In the genomic region with DNA sequence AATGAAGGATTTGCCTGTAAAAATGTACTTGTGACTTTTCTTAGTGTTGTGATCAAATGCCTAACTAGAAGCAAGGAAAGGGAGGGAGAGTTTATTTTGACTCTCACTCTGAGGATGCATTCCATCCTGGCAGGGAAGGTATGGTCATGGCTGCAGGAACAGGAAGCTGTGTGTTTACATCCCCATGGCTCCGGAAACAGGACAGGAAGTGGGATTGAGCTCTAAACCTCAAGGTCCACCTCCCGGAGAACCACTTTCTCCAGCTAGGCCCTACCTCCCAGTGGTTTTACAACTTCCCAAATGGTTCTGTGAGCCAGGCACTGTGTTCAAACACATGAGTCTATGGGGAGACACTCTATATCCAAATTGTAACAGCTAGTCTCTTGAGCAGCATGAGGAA, we compare ENCODE assay signal across 23 mouse cellular contexts. TPM values are rescaled to one million over a fixed set of nuclear protein-coding genes. Genes with fewer than 3 reads are reported as not detected.
DNase-seq lines count a peak whose midpoint lies in the region; ATAC-seq and TF ChIP-seq lines count a peak whose summit lies in the region.
"Had no signal": no experiment of that assay in that cellular context is flagged by ENCODE, and none has a peak within 500 bp of the region (broad histone marks: within the 10 kb centered on the region; RNA-seq: fewer than 3 reads in every experiment).

No protein-coding gene starts in this region.

- ATAC-seq in stomach, postnatal 0 days (ENCODE audit: low FRiP score, low TSS enrichment) = no peak
- ATAC-seq: forebrain, embryonic 14.5 days; inflammation-experienced regulatory T-cells, adult 6 months; intestine, postnatal 0 days; Patski had no signal

- H3K4me3 ChIP-seq in stomach, postnatal 0 days (ENCODE audit: low read depth, low read length) = no peak overlapping the region
- H3K4me3 ChIP-seq: embryonic facial prominence, embryonic 13.5 days; hindbrain, embryonic 10.5 days; hindbrain, embryonic 15.5 days had no signal

- no peak for TF ChIP-seq CTCF in stomach, postnatal 0 days (IDR thresholded peaks at IDR 0.05; ENCODE audit: low read depth)

- no peak overlapping the region for H3K9ac ChIP-seq in stomach, postnatal 0 days (ENCODE audit: low read length)
- H3K9ac ChIP-seq: embryonic facial prominence, embryonic 13.5 days; hindbrain, embryonic 15.5 days had no signal

- peak; percentile 83 for DNase-seq in heart, adult 11 months
- DNase-seq in heart, adult 18-20 months = no peak
- peak; percentile 54 for DNase-seq in R1 (ENCODE audit: low read depth, low spot score)
- DNase-seq in induced T-regulatory cell, adult 2 months (ENCODE audit: low read depth) = peak; percentile 37
- DNase-seq in stomach, postnatal 0 days (ENCODE audit: low spot score) = peak; percentile 9
- no peak for DNase-seq in layer of hippocampus, adult 8-10 months (ENCODE audit: low spot score in 2 of 2)
- DNase-seq in kidney, adult 18-20 months = no peak
- DNase-seq: adrenal gland, postnatal 10 days; B cell, adult 2 months; cerebellum, adult 11 months; cerebellum, adult 8-10 months; cerebellum, postnatal 36 days; gastrocnemius, postnatal 14 days; kidney, adult 9 months had no signal

- peaks cover 3% of the 10 kb centered on the region; the same call in 1 of the 2 replicates for H3K36me3 ChIP-seq in stomach, postnatal 0 days (ENCODE audit: control insufficient read depth, insufficient read depth, low read length)
- H3K36me3 ChIP-seq: hindbrain, embryonic 15.5 days had no signal

- TF ChIP-seq EP300 in stomach, postnatal 0 days (optimal IDR thresholded peaks at IDR 0.05) = no peak

- H3K9me3 ChIP-seq in stomach, postnatal 0 days (ENCODE audit: control insufficient read depth, low read length) = no peaks in the 10 kb centered on the region
- H3K9me3 ChIP-seq: embryonic facial prominence, embryonic 13.5 days; hindbrain, embryonic 10.5 days; hindbrain, embryonic 15.5 days had no signal

- H3K27me3 ChIP-seq in stomach, postnatal 0 days (ENCODE audit: control insufficient read depth, insufficient read depth, low read length) = no peaks in the 10 kb centered on the region
- H3K27me3 ChIP-seq: CH12.LX; embryonic facial prominence, embryonic 13.5 days; hindbrain, embryonic 15.5 days; Patski had no signal

- H3K4me1 ChIP-seq in stomach, postnatal 0 days (replicated peaks; ENCODE audit: control insufficient read depth, insufficient read depth) = peaks cover 2% of the 10 kb centered on the region; the same call in 1 of the 2 replicates
- H3K4me1 ChIP-seq: embryonic facial prominence, embryonic 13.5 days; hindbrain, embryonic 10.5 days had no signal

- H3K27ac ChIP-seq in stomach, postnatal 0 days (replicated peaks) = no peak overlapping the region
- H3K27ac ChIP-seq: embryonic facial prominence, embryonic 13.5 days; hindbrain, embryonic 10.5 days; hindbrain, embryonic 15.5 days had no signal

- H3K4me2 ChIP-seq in stomach, postnatal 0 days (replicated peaks; ENCODE audit: low read depth) = no peak overlapping the region
- H3K4me2 ChIP-seq: embryonic facial prominence, embryonic 13.5 days; heart, embryonic 11.5 days; hindbrain, embryonic 15.5 days had no signal

- WGBS in stomach, postnatal 0 days = 63% methylated on average over 2 of the region's 2 CpGs

RNA-seq across cellular contexts. Expression of a gene that starts 22.8 kb away (rescaled TPM):
- 1 to 10 TPM in 1 of 2 experiments, under 1 TPM in 1; 0.47 to 1.2 TPM for total RNA-seq in heart, adult 18-20 months (2021)
- 4.8 and 5.1 TPM in 2 replicates for polyA plus RNA-seq in stomach, postnatal 0 days (2015; fragmentation: Nextera tagmentation; extraction: Ambion mirVana)
- 1 to 10 TPM; 2.5 to 4.9 (median 3.9) TPM for total RNA-seq in layer of hippocampus, adult 8-10 months (2022)

Comparison
In these comparisons a context has a peak if more than half of its experiments do, and no peak if none do; other contexts are left out.
1. DNase-seq: peak in heart, adult 11 months (single experiment), R1 (single experiment), induced T-regulatory cell, adult 2 months (single experiment) and stomach, postnatal 0 days (single experiment); none in heart, adult 18-20 months (0 of 2), layer of hippocampus, adult 8-10 months (0 of 2) and kidney, adult 18-20 months (single experiment).